Mouse (Mus musculus): ENCODE measurements around the gene Kazn. TPM values are rescaled to one million over a fixed set of nuclear protein-coding genes. Genes with fewer than 3 reads are reported as not detected.
A peak's percentile ranks its signal among the peaks of the same experiment; 100 is the strongest.

Gene Kazn
- total and polyA plus RNA-seq, 3 experiments = 1.3 to 9.7 (median 4.2) TPM

DNA sequence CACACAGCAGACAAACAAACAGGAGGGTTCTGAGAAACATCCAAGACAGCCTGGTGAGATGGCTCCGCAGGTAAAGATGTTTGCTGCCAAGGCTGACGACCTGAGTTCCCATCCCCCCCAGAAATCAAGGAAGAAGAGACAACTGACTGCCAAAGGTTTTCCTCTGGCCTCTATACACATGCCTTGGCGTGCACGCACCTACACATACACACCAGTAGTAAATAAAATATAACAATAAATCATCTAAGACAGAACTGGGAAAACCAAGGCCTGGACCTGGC, 158.8 kb downstream of the Kazn start:
- H3K4me2 ChIP-seq (ENCODE audit: insufficient read depth, low read depth, poor library complexity, severe bottlenecking) = no peak overlapping the region
- dilution Hi-C loops (cut with MboI; ENCODE audit: extremely low pct_ligation_motif_present, extremely low pct_unique_long_range_greater_than_20kb, low sequenced_read_pairs) (no loop called here), in situ Hi-C loops (cut with MboI; ENCODE audit: low pct_ligation_motif_present, low pct_unique_long_range_greater_than_20kb, low sequenced_read_pairs) (loop anchor here (25.0 kb wide), 1 partner anchor 668 kb away; the partner anchor contains the start of genes Clcnkb and Hspb7)
- H3K9ac ChIP-seq (ENCODE audit: insufficient read depth, low read depth) = no peak overlapping the region
- H3K79me2 ChIP-seq (replicated peaks; ENCODE audit: control insufficient read depth, extremely low read depth, insufficient read depth, poor library complexity, severe bottlenecking) = no peaks in the 10 kb centered on the region
- TF ChIP-seq JUND (conservative IDR thresholded peaks at IDR 0.05; ENCODE audit: low read depth, low read length) (no peak), BHLHE40 (IDR thresholded peaks at IDR 0.05; ENCODE audit: low read depth, low read length) (no peak), SMC3 (IDR thresholded peaks at IDR 0.05; ENCODE audit: low read depth, low read length) (no peak), CHD2 (IDR thresholded peaks at IDR 0.05; ENCODE audit: low read length) (no peak), NRF1 (IDR thresholded peaks at IDR 0.05; ENCODE audit: low read depth, low read length) (no peak), TBP (conservative IDR thresholded peaks at IDR 0.05; ENCODE audit: low read depth, low read length) (no peak), UBTF (IDR thresholded peaks at IDR 0.05; ENCODE audit: low read depth, low read length) (no peak), MEF2A (IDR thresholded peaks at IDR 0.05; ENCODE audit: borderline replicate concordance, low read depth, low read length) (no peak), JUN (IDR thresholded peaks at IDR 0.05; ENCODE audit: insufficient read depth, low read depth, low read length) (no peak), MAX (IDR thresholded peaks at IDR 0.05; ENCODE audit: low read length) (no peak), CTCF (conservative IDR thresholded peaks at IDR 0.05 in 1 of 2, IDR thresholded peaks at IDR 0.05 in 1 of 2; ENCODE audit: low read depth in 2 of 2, low read length in 2 of 2) (no peak)
- H3K4me3 ChIP-seq (replicated peaks in 1 of 3; ENCODE audit: low read depth in 2 of 3, low read length in 2 of 3, poor library complexity in 1 of 3) = no peak overlapping the region
- no peaks in the 10 kb centered on the region for H3K9me3 ChIP-seq (replicated peaks; ENCODE audit: low read length)
- H3K36me3 ChIP-seq (replicated peaks in 1 of 2; ENCODE audit: control insufficient read depth in 1 of 2, insufficient read depth in 1 of 2, low read length in 1 of 2) = no peaks in the 10 kb centered on the region
- no peak for DNase-seq (ENCODE audit: extremely low read depth)
- peaks cover 23 to 75% of the 10 kb centered on the region in 2 experiments for H3K4me1 ChIP-seq (ENCODE audit: control insufficient read depth in 1 of 2, insufficient read depth in 2 of 2)
- no peak overlapping the region for H3K27ac ChIP-seq (ENCODE audit: insufficient read depth, low read depth)
- peaks cover 30% of the 10 kb centered on the region for H3K27me3 ChIP-seq (replicated peaks)

DNA sequence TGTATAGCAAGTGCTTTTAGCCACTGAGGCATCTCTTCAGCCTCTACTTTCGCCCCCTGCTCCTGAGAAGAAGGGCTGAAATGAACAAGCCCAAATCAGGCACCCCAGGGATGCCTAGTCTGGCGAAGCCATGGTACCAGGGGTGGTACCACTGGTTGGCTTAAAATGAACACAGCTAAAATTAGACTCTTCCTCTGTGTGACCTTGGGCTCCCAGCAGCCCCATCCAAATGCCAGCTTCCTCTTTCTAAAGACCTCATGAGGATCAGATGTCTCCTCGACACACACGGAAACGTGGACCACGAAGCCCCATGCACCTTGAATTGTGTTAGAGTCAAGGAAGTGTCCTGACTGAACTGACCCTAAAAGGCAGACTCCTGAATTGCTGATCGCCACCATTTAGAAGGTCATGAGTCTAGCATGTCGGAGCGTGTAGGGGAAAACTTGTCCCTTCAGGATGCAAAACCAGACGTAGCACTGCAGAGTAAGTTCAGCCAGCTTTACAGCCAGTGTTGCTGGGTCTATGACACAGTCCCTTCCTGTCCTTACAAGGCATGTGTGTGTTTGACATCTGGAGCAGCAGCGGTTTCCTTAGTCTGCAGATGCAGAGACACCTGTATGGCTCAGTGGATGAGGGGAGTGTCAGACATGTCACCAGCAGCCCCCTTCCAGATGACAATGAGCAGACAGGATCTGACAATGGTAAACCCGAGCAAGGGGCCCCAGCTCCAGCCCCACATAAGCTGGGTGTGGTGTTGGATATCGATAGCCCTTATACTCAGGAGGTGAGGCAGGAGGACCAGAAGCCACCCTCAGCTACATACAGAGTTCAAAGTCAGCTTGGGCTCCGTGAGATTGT, 159.3 kb downstream of the Kazn start:
- H3K4me2 ChIP-seq (ENCODE audit: insufficient read depth, low read depth, poor library complexity, severe bottlenecking) = no peak overlapping the region
- no peak overlapping the region for H3K4me3 ChIP-seq (replicated peaks in 1 of 3; ENCODE audit: low read depth in 2 of 3, low read length in 2 of 3, poor library complexity in 1 of 3)
- no peaks in the 10 kb centered on the region for H3K9me3 ChIP-seq (replicated peaks; ENCODE audit: low read length)
- in situ Hi-C loops (cut with MboI; ENCODE audit: low pct_ligation_motif_present, low pct_unique_long_range_greater_than_20kb, low sequenced_read_pairs) (loop anchor here (5.0 to 25.0 kb wide), 3 partner anchors 63 to 668 kb away; partner anchors contain the start of genes Clcnkb, Fhad1 and Hspb7), dilution Hi-C loops (cut with MboI; ENCODE audit: extremely low pct_ligation_motif_present, extremely low pct_unique_long_range_greater_than_20kb, low sequenced_read_pairs) (no loop called here)
- no peaks in the 10 kb centered on the region for H3K79me2 ChIP-seq (replicated peaks; ENCODE audit: control insufficient read depth, extremely low read depth, insufficient read depth, poor library complexity, severe bottlenecking)
- no peak overlapping the region for H3K9ac ChIP-seq (ENCODE audit: insufficient read depth, low read depth)
- DNase-seq (ENCODE audit: extremely low read depth) = peak; percentile 77
- H3K27ac ChIP-seq (ENCODE audit: insufficient read depth, low read depth) = no peak overlapping the region
- peaks cover 28 to 78% of the 10 kb centered on the region in 2 experiments for H3K4me1 ChIP-seq (ENCODE audit: control insufficient read depth in 1 of 2, insufficient read depth in 2 of 2)
- no peak for TF ChIP-seq IRF4 (IDR thresholded peaks at IDR 0.05; ENCODE audit: low read depth, low read length)
- TF ChIP-seq MAX (IDR thresholded peaks at IDR 0.05; ENCODE audit: low read length) = 0 out of 2 replicates have a peak, but pooled peaks have one; percentile 12
- no peak for TF ChIP-seq PAX5 (IDR thresholded peaks at IDR 0.05; ENCODE audit: low read length)
- no peak for TF ChIP-seq JUN (IDR thresholded peaks at IDR 0.05; ENCODE audit: insufficient read depth, low read depth, low read length)
- TF ChIP-seq MXI1 (IDR thresholded peaks at IDR 0.05; ENCODE audit: low read depth, low read length) = 0 out of 2 replicates have a peak, but pooled peaks have one; percentile 16
- TF ChIP-seq ETS1 (conservative IDR thresholded peaks at IDR 0.05; ENCODE audit: low read depth, low read length) = peak; percentile 24; the same call in 1 of the 2 replicates
- TF ChIP-seq MEF2A (IDR thresholded peaks at IDR 0.05; ENCODE audit: borderline replicate concordance, low read depth, low read length) = peak; percentile 56
- peak; percentile 38; the same call in 1 of the 2 replicates for TF ChIP-seq BHLHE40 (IDR thresholded peaks at IDR 0.05; ENCODE audit: low read depth, low read length)
- TF ChIP-seq CHD2 (IDR thresholded peaks at IDR 0.05; ENCODE audit: low read length) = no peak
- 0 out of 2 replicates have a peak, but pooled peaks have one; percentile 41 for TF ChIP-seq EP300 (IDR thresholded peaks at IDR 0.05; ENCODE audit: low read length)
- peak; percentile 52; the same call in 1 of the 2 replicates for TF ChIP-seq TCF12 (IDR thresholded peaks at IDR 0.05; ENCODE audit: low read depth, low read length)
- H3K36me3 ChIP-seq (replicated peaks in 1 of 2; ENCODE audit: control insufficient read depth in 1 of 2, insufficient read depth in 1 of 2, low read length in 1 of 2) = no peaks in the 10 kb centered on the region
- peaks cover 28% of the 10 kb centered on the region for H3K27me3 ChIP-seq (replicated peaks)

Measured in CH12.LX (cell line).